Mouse (Mus musculus): ENCODE measurements around the gene Dad1.

- TF ChIP-seq EP300 (IDR thresholded peaks at IDR 0.05) (no peak), CTCF (IDR thresholded peaks at IDR 0.05) (no peak)
Observed at GRCm38 (mm10) chr14:54231176-54231956, 22.5 kb downstream of the Dad1 start.

Measured in lung, postnatal 0 days (tissue).